Mouse (Mus musculus) midbrain, embryonic 16.5 days (tissue): ENCODE measurements around the gene Marcksl1. TPM values are rescaled to one million over a fixed set of nuclear protein-coding genes. Genes with fewer than 3 reads are reported as not detected.

Experiments used
- ATAC-seq: fragments of 200-750 bp; cut with Nextera tagmentation; 2 replicates; pipeline ENCODE4 v1.8.0; 2017; ENCODE audit warnings: moderate TSS enrichment
- H3K27ac ChIP-seq: fragments of 300-500 bp; sonication (generic); 2 replicates; pipeline ENCODE4 v1.5.1; 2014; ENCODE audit warnings: mild to moderate bottlenecking, low read length, mixed read lengths
- H3K27me3 ChIP-seq: fragments of 300-500 bp; sonication (generic); 2 replicates; pipeline ENCODE4 v1.6.1; 2014; ENCODE audit warnings: low read depth, low read length, mixed read lengths; ENCODE audit not compliant: control insufficient read depth, insufficient read depth
- H3K36me3 ChIP-seq: fragments of 300-500 bp; sonication (generic); 2 replicates; pipeline ENCODE4 v1.6.1; 2014; ENCODE audit warnings: mild to moderate bottlenecking, low read length, moderate library complexity, mixed read lengths; ENCODE audit not compliant: control insufficient read depth, insufficient read depth
- H3K4me1 ChIP-seq: fragments of 300-500 bp; sonication (generic); 2 replicates; pipeline ENCODE4 v1.6.1; 2014; ENCODE audit warnings: mild to moderate bottlenecking, low read length, mixed read lengths; ENCODE audit not compliant: control insufficient read depth, insufficient read depth
- H3K4me2 ChIP-seq: fragments of 300-500 bp; sonication (generic); 2 replicates; pipeline ENCODE4 v1.6.1; 2014; ENCODE audit warnings: mild to moderate bottlenecking, low read length, mixed read lengths
- H3K4me3 ChIP-seq: fragments of 300-500 bp; sonication (generic); 2 replicates; pipeline ENCODE4 v1.5.1; 2014; ENCODE audit warnings: low read depth, mild to moderate bottlenecking, low read length, moderate library complexity, mixed read lengths
- H3K9ac ChIP-seq: fragments of 300-500 bp; sonication (generic); 2 replicates; pipeline ENCODE4 v1.6.1; 2014; ENCODE audit warnings: low read depth, low read length, mixed read lengths
- H3K9me3 ChIP-seq: fragments of 300-500 bp; sonication (generic); replicated peaks from 2 replicates; pipeline ENCODE4 v1.6.1; 2014; ENCODE audit warnings: mild to moderate bottlenecking, low read length, mixed read lengths; ENCODE audit not compliant: control insufficient read depth, poor library complexity, severe bottlenecking
- WGBS: fragments of 180-500 bp; shearing (Covaris S2); extraction: QIAGEN DNeasy Blood & Tissue Kit; methylation state at CpG from one replicate; pipeline ENCODE4 v1.1.7; 2014; 5-methylcytosine and 5-hydroxymethylcytosine counted together
- polyA plus RNA-seq: library from polyadenylated mRNA; unstranded; fragments of >200 nt; fragmentation: Nextera tagmentation; extraction: Ambion mirVana; gene quantifications from 2 replicates; pipeline ENCODE4 v1.2.1, GENCODE M21; 2015

The Marcksl1 gene
- polyA plus RNA-seq, 1 experiment from 2014 or later, result 1,543 TPM

GRCm38 (mm10) chr4:129496631-129497030, 16.8 kb upstream of the Marcksl1 start:
- Histone ChIP-seq H3K9me3 (no peaks in the 10 kb centered on the region), H3K36me3 (no peaks in the 10 kb centered on the region), H3K9ac (peak overlapping the region; percentile 59), H3K4me1 (peaks cover 20% of the 10 kb centered on the region), H3K27me3 (peaks cover 5% of the 10 kb centered on the region), H3K27ac (peak overlapping the region; percentile 84), H3K4me3 (peak overlapping the region; percentile 19), H3K4me2 (peak overlapping the region; percentile 51)
- WGBS, result 31% methylated on average over 6 of the region's 6 CpGs
- ATAC-seq, result 0 out of 2 replicates have a peak, but pooled peaks have one; percentile 15

GRCm38 (mm10) chr4:129498941-129499340, 14.4 kb upstream of the Marcksl1 start:
- Histone ChIP-seq H3K27ac (no peak overlapping the region), H3K4me2 (no peak overlapping the region), H3K9ac (no peak overlapping the region), H3K36me3 (no peaks in the 10 kb centered on the region), H3K4me1 (peaks cover 20% of the 10 kb centered on the region), H3K9me3 (no peaks in the 10 kb centered on the region), H3K4me3 (no peak overlapping the region), H3K27me3 (no peaks in the 10 kb centered on the region)
- no peak for ATAC-seq
- 72% methylated on average over 3 of the region's 3 CpGs for WGBS

- peak overlapping the region; percentile 72; the same call in 1 of the 2 replicates for H3K27ac ChIP-seq
- H3K9ac ChIP-seq, result no peak overlapping the region
- H3K27me3 ChIP-seq, result no peaks in the 10 kb centered on the region
- peak overlapping the region; percentile 88; the same call in 1 of the 2 replicates for H3K4me2 ChIP-seq
- ATAC-seq, result no peak
- no peak overlapping the region for H3K4me3 ChIP-seq
- no peaks in the 10 kb centered on the region for H3K9me3 ChIP-seq
- H3K36me3 ChIP-seq, result no peaks in the 10 kb centered on the region
- H3K4me1 ChIP-seq, result peaks cover 20% of the 10 kb centered on the region
- 82% methylated on average over 8 of the region's 8 CpGs for WGBS
Measured at GRCm38 (mm10) chr4:129500017-129500416, 13.4 kb upstream of the Marcksl1 start.

- Histone ChIP-seq H3K36me3 (no peaks in the 10 kb centered on the region), H3K9ac (peak overlapping the region; percentile 68), H3K4me2 (peak overlapping the region; percentile 88), H3K9me3 (no peaks in the 10 kb centered on the region), H3K4me1 (peaks cover 17% of the 10 kb centered on the region), H3K27ac (peak overlapping the region; percentile 72), H3K27me3 (no peaks in the 10 kb centered on the region), H3K4me3 (peak overlapping the region; percentile 55)
- peak; percentile 37 for ATAC-seq
- WGBS, result 1% methylated on average over 45 of the region's 49 CpGs
Measured at GRCm38 (mm10) chr4:129500607-129501566, 12.5 kb upstream of the Marcksl1 start.

- H3K4me3 ChIP-seq, result no peak overlapping the region
- H3K4me1 ChIP-seq, result peaks cover 4% of the 10 kb centered on the region; the same call in 1 of the 2 replicates
- no peaks in the 10 kb centered on the region for H3K27me3 ChIP-seq
- H3K36me3 ChIP-seq, result no peaks in the 10 kb centered on the region
- H3K9ac ChIP-seq, result no peak overlapping the region
- H3K9me3 ChIP-seq, result no peaks in the 10 kb centered on the region
- H3K4me2 ChIP-seq, result no peak overlapping the region
- WGBS, result 78% methylated on average over 9 of the region's 9 CpGs
- ATAC-seq, result no peak
- no peak overlapping the region for H3K27ac ChIP-seq
Measured at GRCm38 (mm10) chr4:129502327-129502888, 11.0 kb upstream of the Marcksl1 start.

- Histone ChIP-seq H3K9me3 (no peaks in the 10 kb centered on the region), H3K9ac (no peak overlapping the region), H3K4me1 (peaks cover 4% of the 10 kb centered on the region; the same call in 1 of the 2 replicates), H3K36me3 (no peaks in the 10 kb centered on the region), H3K27ac (no peak overlapping the region), H3K27me3 (no peaks in the 10 kb centered on the region), H3K4me3 (no peak overlapping the region), H3K4me2 (no peak overlapping the region)
- 79% methylated on average over 11 of the region's 11 CpGs for WGBS
- no peak for ATAC-seq
Measured at GRCm38 (mm10) chr4:129502901-129503444, 10.4 kb upstream of the Marcksl1 start.

- H3K9ac ChIP-seq, result no peak overlapping the region
- no peaks in the 10 kb centered on the region for H3K9me3 ChIP-seq
- no peaks in the 10 kb centered on the region for H3K36me3 ChIP-seq
- WGBS, result 80% methylated on average over 3 of the region's 3 CpGs
- H3K4me2 ChIP-seq, result no peak overlapping the region
- no peak for ATAC-seq
- H3K27ac ChIP-seq, result no peak overlapping the region
- H3K27me3 ChIP-seq, result no peaks in the 10 kb centered on the region
- peaks cover 9% of the 10 kb centered on the region for H3K4me1 ChIP-seq
- H3K4me3 ChIP-seq, result no peak overlapping the region
Measured at GRCm38 (mm10) chr4:129505511-129505910, 7.9 kb upstream of the Marcksl1 start.

- Histone ChIP-seq H3K36me3 (no peaks in the 10 kb centered on the region), H3K27me3 (no peaks in the 10 kb centered on the region), H3K4me2 (no peak overlapping the region), H3K9ac (no peak overlapping the region), H3K4me1 (peaks cover 4% of the 10 kb centered on the region; the same call in 1 of the 2 replicates), H3K4me3 (no peak overlapping the region), H3K9me3 (no peaks in the 10 kb centered on the region), H3K27ac (no peak overlapping the region)
- no peak for ATAC-seq
- 71% methylated on average over 9 of the region's 10 CpGs for WGBS
Measured at GRCm38 (mm10) chr4:129507434-129508236, 5.7 kb upstream of the Marcksl1 start.
